Mouse (Mus musculus) cerebellum, adult 11 months (tissue): ENCODE results near the gene Ripply2.

Experiments
- DNase-seq: peaks from one replicate; pipeline ENCODE4 v3.0.0; 2022

Gene Ripply2

GRCm38 (mm10) chr9:87027423-87028084, 12.2 kb downstream of the Ripply2 start:
- DNase-seq, result peak; percentile 57

- no peak for DNase-seq
These were observed 16.9 kb downstream of the Ripply2 start for GRCm38 (mm10) chr9:87032196-87032595.

- DNase-seq, result no peak
These were observed 19.7 kb downstream of the Ripply2 start for GRCm38 (mm10) chr9:87034831-87035580.

- DNase-seq, result no peak
These were observed 34.1 kb downstream of the Ripply2 start for GRCm38 (mm10) chr9:87049425-87049824.

GRCm38 (mm10) chr9:87055547-87056235, 40.4 kb downstream of the Ripply2 start:
- DNase-seq, result no peak

GRCm38 (mm10) chr9:87062337-87062736, 47.0 kb downstream of the Ripply2 start:
- DNase-seq, result no peak

GRCm38 (mm10) chr9:87068160-87068559, 52.8 kb downstream of the Ripply2 start:
- DNase-seq, result no peak
